Mouse (Mus musculus) bone marrow macrophage, adult 2 months (primary cell): ENCODE results near the gene Gls2.

Experiments
- CTCF ChIP-seq: IDR thresholded peaks from 2 replicates; pipeline ENCODE4 v1.5.1; 2012; ENCODE audit warnings: low read depth, mild to moderate bottlenecking, low read length, moderate library complexity
- POLR2A ChIP-seq: IDR thresholded peaks from 2 replicates; pipeline ENCODE4 v1.6.1; 2012; ENCODE audit warnings: mild to moderate bottlenecking, low read depth, low read length, borderline replicate concordance

DNA sequence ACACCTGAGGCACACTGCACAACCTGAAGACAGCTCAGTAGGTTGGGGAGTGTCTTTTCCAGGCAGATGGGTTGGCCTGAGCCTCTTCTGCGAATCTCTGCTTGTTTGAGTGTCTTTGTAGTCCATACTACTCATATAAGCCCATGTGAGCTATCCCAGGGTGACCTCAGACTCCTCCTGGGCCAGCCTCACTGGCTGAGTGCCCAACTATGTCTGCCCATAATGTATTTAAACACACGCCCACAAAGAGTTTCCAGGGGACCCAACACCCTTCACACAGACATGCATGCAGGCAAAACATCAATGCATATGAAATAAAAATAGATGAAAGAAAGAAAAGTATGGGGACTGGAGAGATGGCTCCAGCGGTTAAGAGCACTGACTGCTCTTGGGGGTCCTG, 40.3 kb upstream of the Gls2 start:
- TF ChIP-seq CTCF: no peak
- no peak for TF ChIP-seq POLR2A
